Mouse (Mus musculus) gastrocnemius, adult 2 months (tissue): ENCODE data around the gene Syt15. TPM values are rescaled to one million over a fixed set of nuclear protein-coding genes. Genes with fewer than 3 reads are reported as not detected.

ENCODE experiments used
- DNase-seq: peaks from one replicate; pipeline ENCODE4 v3.0.0; 2022
- H3K27ac ChIP-seq: fragments of 200-600 bp; 2 replicates; pipeline ENCODE4 v1.8.1; 2022; ENCODE audit warnings: mild to moderate bottlenecking
- H3K4me3 ChIP-seq: fragments of 200-600 bp; 2 replicates; pipeline ENCODE4 v1.8.1; 2022; ENCODE audit warnings: mild to moderate bottlenecking, moderate library complexity
- CTCF ChIP-seq: fragments of 200-600 bp; IDR thresholded peaks from 2 replicates; pipeline ENCODE4 v1.8.1; 2022; ENCODE audit warnings: antibody characterized with exemption, mild to moderate bottlenecking, moderate library complexity
- intact Hi-C: fragments of 180-260 bp; cut with DNase I; formaldehyde crosslinking; loops from one replicate; pipeline ENCODE4 v1.15.1; 2025
- long read RNA-seq, 2 experiments: library from polyadenylated mRNA; stranded (forward); transcript quantifications; one replicate each; pipeline ENCODE4 v2.0.0; 2021
- total RNA-seq, 2 experiments: library from RNA; stranded (reverse); gene quantifications; 2 replicates each; pipeline ENCODE4 v1.2.3; 2021

The Syt15 gene
- total RNA-seq: under 1 TPM; 0.47 to 0.71 TPM
- long read RNA-seq, experiment 1: 0 reads
- long read RNA-seq, experiment 2: 0 reads

DNA sequence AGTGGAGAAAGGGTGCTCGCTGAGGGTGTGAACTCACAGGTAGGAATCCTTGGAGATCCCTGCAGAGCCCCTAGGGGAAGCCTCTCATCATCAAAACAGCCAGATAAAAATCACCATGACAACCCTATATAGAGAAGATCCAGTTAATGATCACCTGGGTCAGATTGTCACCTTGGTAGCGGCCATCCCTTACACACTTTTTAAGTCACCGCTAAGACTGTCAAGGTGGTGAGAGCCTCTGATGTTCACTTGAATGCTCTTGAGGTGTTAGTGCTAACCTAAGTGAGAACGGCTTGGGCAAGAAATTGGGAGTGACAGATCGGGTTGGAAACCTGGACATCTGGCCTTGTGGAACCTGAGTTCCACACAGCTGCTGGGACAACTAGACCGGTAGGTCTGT, at the start of gene Syt15:
Gene Syt15, plus strand, starts transcription at position 301 of the 400 bp plus-strand sequence.
- intact Hi-C loops: no loop called here
- Histone ChIP-seq H3K27ac (peak within 1 kb of the TSS; percentile 16; the same call in 1 of the 2 replicates), H3K4me3 (peak within 1 kb of the TSS; percentile 58)
- no peak for DNase-seq
- no peak for TF ChIP-seq CTCF

GRCm38 (mm10) chr14:34171107-34171506, 48.3 kb upstream of the Syt15 start:
- Histone ChIP-seq H3K27ac (no peak overlapping the region), H3K4me3 (no peak overlapping the region)
- intact Hi-C loops: no loop called here
- DNase-seq: no peak
- no peak for TF ChIP-seq CTCF

DNA sequence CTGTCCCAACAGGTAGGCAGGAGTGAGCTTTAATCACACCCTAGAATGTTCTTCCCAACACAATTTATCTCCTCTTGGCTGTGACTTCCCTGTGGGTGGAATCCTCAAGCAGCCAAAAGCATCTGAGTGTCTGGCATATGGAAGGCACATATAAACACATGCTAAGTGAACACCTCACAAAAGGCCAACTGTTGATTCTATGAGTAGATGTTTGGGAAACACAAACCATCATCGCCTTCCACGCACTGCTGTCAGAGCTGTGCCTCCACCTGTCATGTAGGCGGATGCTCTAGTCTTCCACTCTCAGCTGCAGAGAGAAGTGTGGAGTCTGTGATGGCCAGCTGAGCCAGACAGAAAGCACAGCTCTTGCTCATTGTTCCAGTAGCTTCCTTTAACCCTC, 40.0 kb upstream of the Syt15 start:
- intact Hi-C loops: no loop called here
- Histone ChIP-seq H3K27ac (no peak overlapping the region), H3K4me3 (no peak overlapping the region)
- no peak for DNase-seq
- no peak for TF ChIP-seq CTCF

DNA sequence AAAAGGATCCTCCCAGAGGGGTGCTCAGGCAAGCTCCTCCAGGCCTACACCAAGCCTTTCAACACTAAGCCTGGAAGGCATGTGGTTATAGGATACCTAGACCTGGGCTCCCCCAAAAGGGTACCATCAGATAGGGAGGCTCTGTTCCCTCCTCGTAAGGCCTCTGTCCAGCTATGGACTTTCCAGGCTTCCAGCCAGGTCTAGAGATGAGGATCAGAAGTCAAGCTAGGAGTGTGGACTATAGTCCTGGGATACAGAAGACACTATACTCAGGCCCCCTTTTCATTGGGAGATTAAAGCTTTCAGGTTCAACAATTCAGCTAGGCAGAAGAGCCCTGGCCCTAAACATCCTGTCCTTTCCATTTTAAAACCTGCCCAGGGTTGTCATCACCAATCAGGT, 36.3 kb upstream of the Syt15 start:
- Histone ChIP-seq H3K27ac (no peak overlapping the region), H3K4me3 (no peak overlapping the region)
- DNase-seq: no peak
- no peak for TF ChIP-seq CTCF
- intact Hi-C loops: no loop called here

DNA sequence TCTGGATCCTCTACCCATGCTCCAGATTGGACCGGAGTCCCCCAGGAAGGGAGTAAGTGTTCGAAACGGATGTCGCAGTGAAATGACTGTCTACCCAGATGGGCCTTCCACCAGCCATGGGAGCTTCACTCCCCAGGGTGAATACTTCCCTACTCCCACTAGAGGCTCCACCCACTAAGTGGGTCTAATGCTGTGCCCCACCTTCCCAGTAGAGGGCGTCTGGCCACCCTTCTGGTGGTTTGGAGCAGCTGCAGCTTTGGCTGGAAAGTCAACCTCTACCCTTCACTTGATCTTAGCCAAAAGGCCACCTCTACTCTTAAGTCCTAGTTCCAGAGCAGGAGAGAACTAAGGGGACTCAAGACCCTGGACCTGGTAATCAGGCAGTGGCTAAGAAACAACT, 30.8 kb upstream of the Syt15 start:
- DNase-seq: peak; percentile 59
- peak; percentile 68 for TF ChIP-seq CTCF
- Histone ChIP-seq H3K27ac (no peak overlapping the region), H3K4me3 (no peak overlapping the region)
- intact Hi-C loops: no loop called here

GRCm38 (mm10) chr14:34190361-34190760, 29.0 kb upstream of the Syt15 start:
- DNase-seq: no peak
- Histone ChIP-seq H3K4me3 (no peak overlapping the region), H3K27ac (no peak overlapping the region)
- TF ChIP-seq CTCF: no peak
- intact Hi-C loops: no loop called here

- no peak overlapping the region for H3K27ac ChIP-seq
- TF ChIP-seq CTCF: no peak
- no peak for DNase-seq
- H3K4me3 ChIP-seq: no peak overlapping the region
- intact Hi-C loops: no loop called here
Observed at GRCm38 (mm10) chr14:34193879-34194278, 25.5 kb upstream of the Syt15 start.

- DNase-seq: no peak
- TF ChIP-seq CTCF: no peak
- no peak overlapping the region for H3K4me3 ChIP-seq
- no peak overlapping the region for H3K27ac ChIP-seq
- intact Hi-C loops: no loop called here
Observed at GRCm38 (mm10) chr14:34195466-34195865, 23.9 kb upstream of the Syt15 start.

DNA sequence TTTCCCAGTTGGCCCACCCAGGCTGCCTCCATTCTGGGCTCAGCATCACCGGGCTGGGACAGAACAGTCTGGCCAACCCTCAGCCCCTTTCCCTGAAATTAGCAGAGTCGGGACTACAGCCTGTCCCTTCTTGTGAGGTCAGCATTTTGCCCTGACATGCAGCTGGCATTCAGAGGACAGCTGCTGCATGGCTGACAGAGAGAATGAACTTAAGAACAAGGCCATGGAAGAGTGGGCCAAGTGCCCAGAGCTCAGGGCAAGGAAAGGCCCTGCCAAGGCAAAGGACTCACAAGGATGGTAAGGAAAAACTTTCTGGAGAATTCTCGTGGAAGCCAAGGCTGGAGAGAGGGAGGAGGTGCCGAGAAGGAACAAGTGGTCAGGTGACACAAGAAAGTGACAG, 22.7 kb upstream of the Syt15 start:
- DNase-seq: no peak
- intact Hi-C loops: no loop called here
- TF ChIP-seq CTCF: no peak
- no peak overlapping the region for H3K27ac ChIP-seq
- no peak overlapping the region for H3K4me3 ChIP-seq

DNA sequence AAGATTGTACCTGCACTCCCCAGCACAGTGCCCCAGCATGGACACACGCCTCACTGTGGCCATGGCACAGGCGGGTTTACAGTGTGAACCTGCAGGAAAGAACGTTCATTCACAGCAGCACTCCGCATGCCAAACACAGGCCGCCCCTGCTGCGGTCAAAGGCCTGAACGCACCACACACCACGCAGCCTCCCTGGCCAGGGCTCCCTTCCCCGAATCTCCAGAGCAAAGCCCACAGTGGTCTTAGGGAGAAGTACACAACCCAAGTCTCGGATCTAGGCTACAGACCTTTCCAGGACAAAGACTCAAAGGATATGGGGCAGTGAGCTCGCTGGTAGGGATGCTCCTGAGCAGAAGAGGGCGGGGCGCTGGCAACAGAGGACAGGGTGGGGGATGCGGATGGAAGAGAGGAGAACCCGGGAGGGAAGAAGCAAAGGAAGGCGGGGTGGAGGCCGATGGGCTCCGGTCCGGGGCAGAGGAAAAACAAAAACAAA, 18.6 kb upstream of the Syt15 start:
- Histone ChIP-seq H3K27ac (peak overlapping the region; percentile 38; the same call in 1 of the 2 replicates), H3K4me3 (peak overlapping the region; percentile 84)
- TF ChIP-seq CTCF: no peak
- intact Hi-C loops: loop anchor here (10.0 kb wide), 1 partner anchor 116 kb away; the partner anchor contains the start of gene Anxa8
- DNase-seq: peak; percentile 55

GRCm38 (mm10) chr14:34201231-34202035, 18.0 kb upstream of the Syt15 start, which contains the start of gene Gprin2:
TSS of gene Gprin2 (minus strand) at chr14:34201653.
- intact Hi-C loops: loop anchor here (10.0 kb wide), 1 partner anchor 117 kb away; the partner anchor contains the start of gene Anxa8
- H3K4me3 ChIP-seq: peak within 1 kb of the TSS; percentile 84
- TF ChIP-seq CTCF: no peak
- peak within 1 kb of the TSS; percentile 38 for H3K27ac ChIP-seq
- DNase-seq: peak; percentile 40

DNA sequence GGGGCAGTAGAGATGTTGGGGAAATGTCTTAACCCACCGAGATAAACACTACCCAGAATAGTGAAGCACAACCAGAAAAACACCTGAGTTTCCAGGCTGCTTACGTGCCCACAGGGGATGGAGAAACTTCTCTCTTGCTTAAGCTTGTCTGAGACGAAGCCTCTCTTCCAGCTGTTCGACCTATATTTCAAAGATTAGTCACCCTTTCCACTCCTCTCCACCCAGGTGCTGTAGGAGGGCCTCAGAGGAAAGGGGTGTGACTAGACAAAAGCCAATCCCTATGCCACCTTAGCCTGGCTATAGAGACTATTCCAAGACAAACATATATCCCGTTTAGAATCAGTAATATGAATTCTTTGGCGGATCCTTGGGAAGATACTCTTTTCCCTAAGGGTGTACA, 11.4 kb upstream of the Syt15 start:
- Histone ChIP-seq H3K4me3 (no peak overlapping the region), H3K27ac (no peak overlapping the region)
- no peak for DNase-seq
- intact Hi-C loops: loop anchor here (10.0 kb wide), 1 partner anchor 123 kb away; the partner anchor contains the start of gene Anxa8
- no peak for TF ChIP-seq CTCF

DNA sequence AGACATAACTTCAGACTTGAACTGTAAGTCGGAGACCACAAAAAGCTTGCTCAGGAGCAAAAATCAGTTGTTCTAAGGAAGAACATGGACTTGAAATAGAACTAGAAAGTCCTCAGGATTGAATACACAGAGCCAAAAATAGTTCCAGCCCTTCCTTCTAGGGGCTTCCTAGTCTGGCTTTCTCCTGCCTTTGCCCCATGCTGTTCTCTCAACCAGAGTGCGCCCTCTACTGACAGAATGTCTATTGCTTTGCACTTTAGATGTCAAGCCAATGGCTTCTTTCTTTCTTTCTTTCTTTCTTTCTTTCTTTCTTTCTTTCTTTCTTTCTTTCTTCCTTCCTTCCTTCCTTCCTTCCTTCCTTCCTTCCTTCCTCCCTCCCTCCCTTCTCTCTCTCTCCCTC, 10.7 kb upstream of the Syt15 start:
- TF ChIP-seq CTCF: peak; percentile 69
- DNase-seq: no peak
- intact Hi-C loops: loop anchor here (10.0 kb wide), 1 partner anchor 124 kb away; the partner anchor contains the start of gene Anxa8
- Histone ChIP-seq H3K4me3 (no peak overlapping the region), H3K27ac (no peak overlapping the region)

DNA sequence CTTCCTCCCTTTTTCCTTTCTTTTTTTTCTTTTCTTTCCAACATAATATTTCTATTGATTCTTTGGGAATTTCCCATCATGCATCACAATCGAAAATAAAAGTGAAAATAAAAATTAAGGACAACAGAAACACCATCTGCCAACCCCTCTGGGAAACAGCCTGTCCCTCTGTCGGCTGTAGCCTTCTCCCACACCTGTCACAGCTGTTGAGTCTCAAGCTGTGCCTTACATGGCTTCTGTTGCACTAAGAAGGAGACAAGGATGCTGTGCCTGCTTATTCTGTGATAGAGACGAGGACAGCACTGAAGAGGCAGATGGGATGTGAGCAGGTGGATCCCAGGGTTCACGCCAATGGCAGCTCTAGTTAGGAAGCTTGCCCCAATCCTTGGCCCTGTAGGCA, 10.3 kb upstream of the Syt15 start:
- no peak for TF ChIP-seq CTCF
- intact Hi-C loops: loop anchor here (10.0 kb wide), 1 partner anchor 124 kb away; the partner anchor contains the start of gene Anxa8
- Histone ChIP-seq H3K27ac (no peak overlapping the region), H3K4me3 (no peak overlapping the region)
- DNase-seq: no peak
